Mouse (Mus musculus): ENCODE measurements around the gene Tgif2lx1.
"Not testable (repeated sequence)": the region's sequence is repeated elsewhere in the genome, so short reads cannot be mapped to it uniquely, and the experiment has no call there.

Gene Tgif2lx1

DNA sequence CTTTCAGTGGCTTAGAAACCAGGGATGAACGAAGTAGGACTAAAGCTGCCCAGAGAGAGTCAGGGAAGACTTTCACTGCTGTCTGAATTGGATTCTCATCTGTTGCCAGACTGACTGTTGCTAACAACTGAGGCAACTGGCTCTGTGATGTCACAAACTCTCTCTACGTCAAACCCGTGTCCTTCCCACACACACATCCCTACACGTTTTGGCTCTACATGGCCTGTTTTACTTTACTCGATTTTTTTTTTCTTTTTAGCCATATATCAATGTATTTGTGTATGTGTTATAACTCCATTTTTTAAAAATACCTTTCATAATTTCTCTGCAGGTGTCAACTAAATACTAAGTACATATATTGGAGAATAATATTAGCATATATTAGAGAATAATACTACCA, at the start of gene Tgif2lx1:
TSS of gene Tgif2lx1 (minus strand) at position 101 of the 400 bp plus-strand sequence.
- not testable (repeated sequence) for DNase-seq (ENCODE audit: low read depth, low spot score)
